In genomic region chr3:108169199-108169598, GRCm38 (mm10) we compare ENCODE assay signal across 1 mouse cellular context.
TF ChIP-seq lines count a peak whose summit lies in the region.

No protein-coding gene starts in this region.

TF ChIP-seq in CH12.LX, 34 proteins besides CTCF, POLR2A, EP300 and RAD21:
- no peak for TF ChIP-seq ZMIZ1 (IDR thresholded peaks at IDR 0.05; ENCODE audit: low read depth, low read length)
- TF ChIP-seq POLR2AphosphoS2 (IDR thresholded peaks at IDR 0.05; ENCODE audit: low read depth, low read length): no peak
- no peak for TF ChIP-seq MXI1 (IDR thresholded peaks at IDR 0.05; ENCODE audit: low read depth, low read length)
- no peak for TF ChIP-seq MEF2A (IDR thresholded peaks at IDR 0.05; ENCODE audit: borderline replicate concordance, low read depth, low read length)
- peak; percentile 62; the same call in 1 of the 2 replicates for TF ChIP-seq CHD2 (IDR thresholded peaks at IDR 0.05; ENCODE audit: low read length)
- TF ChIP-seq TCF12 (IDR thresholded peaks at IDR 0.05; ENCODE audit: low read depth, low read length): peak; percentile 65
- 0 out of 2 replicates have a peak, but pooled peaks have one; percentile 38 for TF ChIP-seq SIN3A (IDR thresholded peaks at IDR 0.05; ENCODE audit: low read length)
- no peak for TF ChIP-seq JUND (conservative IDR thresholded peaks at IDR 0.05; ENCODE audit: low read depth, low read length)
- TF ChIP-seq ZC3H11A (IDR thresholded peaks at IDR 0.05; ENCODE audit: low read depth, low read length): no peak
- TF ChIP-seq UBTF (IDR thresholded peaks at IDR 0.05; ENCODE audit: low read depth, low read length): no peak
- no peak for TF ChIP-seq E2F4 (IDR thresholded peaks at IDR 0.05; ENCODE audit: insufficient replicate concordance, low read depth, low read length)
- no peak for TF ChIP-seq NELFE (IDR thresholded peaks at IDR 0.05; ENCODE audit: low read depth, low read length)
- TF ChIP-seq MAX (IDR thresholded peaks at IDR 0.05; ENCODE audit: low read length): no peak
- no peak for TF ChIP-seq MAZ (IDR thresholded peaks at IDR 0.05; ENCODE audit: low read depth, low read length)
- peak; percentile 50 for TF ChIP-seq BHLHE40 (IDR thresholded peaks at IDR 0.05; ENCODE audit: low read depth, low read length)
- no peak for TF ChIP-seq NRF1 (IDR thresholded peaks at IDR 0.05; ENCODE audit: low read depth, low read length)
- TF ChIP-seq USF2 (conservative IDR thresholded peaks at IDR 0.05; ENCODE audit: low read depth, low read length): no peak
- TF ChIP-seq CHD1 (IDR thresholded peaks at IDR 0.05; ENCODE audit: low read depth, low read length): no peak
- TF ChIP-seq ETS1 (conservative IDR thresholded peaks at IDR 0.05; ENCODE audit: low read depth, low read length): 0 out of 2 replicates have a peak, but pooled peaks have one; percentile 28
